Mouse (Mus musculus) bone marrow macrophage, adult 2 months (primary cell): ENCODE results near the gene Gm28036.

Experiments used
- CTCF ChIP-seq: IDR thresholded peaks from 2 replicates; pipeline ENCODE4 v1.5.1; 2012; ENCODE audit warnings: low read depth, mild to moderate bottlenecking, low read length, moderate library complexity
- POLR2A ChIP-seq: IDR thresholded peaks from 2 replicates; pipeline ENCODE4 v1.6.1; 2012; ENCODE audit warnings: mild to moderate bottlenecking, low read depth, low read length, borderline replicate concordance

DNA sequence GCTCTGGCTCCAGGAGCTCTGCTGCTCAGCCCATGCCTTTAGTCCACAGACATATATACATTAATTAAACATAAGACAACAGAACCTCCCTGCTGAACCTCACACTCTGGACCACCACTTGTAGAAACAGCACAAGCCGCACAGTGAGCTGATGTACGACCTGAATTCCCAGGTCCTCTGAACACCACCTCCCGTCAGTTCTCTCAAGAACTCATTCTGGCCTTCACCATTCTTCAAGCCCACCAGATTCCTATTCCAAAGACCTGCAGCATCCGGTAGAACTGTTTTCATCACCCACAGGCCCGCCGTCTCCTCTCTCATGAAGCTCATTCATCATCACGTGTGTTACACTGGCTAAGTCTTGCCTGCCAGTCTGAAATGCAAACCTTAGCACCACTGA, 46.5 kb downstream of the Gm28036 start:
- TF ChIP-seq CTCF (no peak), POLR2A (no peak)
